Mouse (Mus musculus) heart, embryonic 10.5 days (tissue): Measurements from ENCODE around the gene Alcam. TPM values are rescaled to one million over a fixed set of nuclear protein-coding genes. Genes with fewer than 3 reads are reported as not detected.

Experiments
- DNase-seq: peaks from one replicate; pipeline ENCODE4 v3.0.0-alpha.2; 2017; ENCODE audit warnings: low spot score
- H3K27ac ChIP-seq: fragments of 300-500 bp; sonication (generic); 2 replicates; pipeline ENCODE4 v1.5.1; 2016; ENCODE audit warnings: mild to moderate bottlenecking
- H3K27me3 ChIP-seq: fragments of 300-500 bp; sonication (generic); 2 replicates; pipeline ENCODE4 v1.6.1; 2016; ENCODE audit warnings: mild to moderate bottlenecking; ENCODE audit not compliant: poor library complexity, insufficient read depth, severe bottlenecking
- H3K36me3 ChIP-seq: fragments of 300-500 bp; sonication (generic); 2 replicates; pipeline ENCODE4 v1.6.1; 2016; ENCODE audit warnings: mild to moderate bottlenecking, moderate library complexity
- H3K4me1 ChIP-seq: fragments of 300-500 bp; sonication (generic); 2 replicates; pipeline ENCODE4 v1.6.1; 2016; ENCODE audit warnings: mild to moderate bottlenecking
- H3K4me3 ChIP-seq: fragments of 300-500 bp; sonication (generic); 2 replicates; pipeline ENCODE4 v1.5.1; 2016; ENCODE audit warnings: mild to moderate bottlenecking, moderate library complexity
- H3K9me3 ChIP-seq: fragments of 300-500 bp; sonication (generic); 2 replicates; pipeline ENCODE4 v1.6.1; 2016; ENCODE audit warnings: mild to moderate bottlenecking, moderate library complexity
- WGBS: fragments of 180-500 bp; shearing (Covaris S2); methylation state at CpG from one replicate; pipeline ENCODE4 v1.1.7; 2016; 5-methylcytosine and 5-hydroxymethylcytosine counted together
- polyA plus RNA-seq: library from polyadenylated mRNA; unstranded; fragments of >200 nt; fragmentation: Nextera tagmentation; extraction: Ambion mirVana; gene quantifications from 2 replicates; pipeline ENCODE4 v1.2.1, GENCODE M21; 2016

Alcam gene
- polyA plus RNA-seq = 17.8 and 18.6 TPM in 2 replicates

DNA sequence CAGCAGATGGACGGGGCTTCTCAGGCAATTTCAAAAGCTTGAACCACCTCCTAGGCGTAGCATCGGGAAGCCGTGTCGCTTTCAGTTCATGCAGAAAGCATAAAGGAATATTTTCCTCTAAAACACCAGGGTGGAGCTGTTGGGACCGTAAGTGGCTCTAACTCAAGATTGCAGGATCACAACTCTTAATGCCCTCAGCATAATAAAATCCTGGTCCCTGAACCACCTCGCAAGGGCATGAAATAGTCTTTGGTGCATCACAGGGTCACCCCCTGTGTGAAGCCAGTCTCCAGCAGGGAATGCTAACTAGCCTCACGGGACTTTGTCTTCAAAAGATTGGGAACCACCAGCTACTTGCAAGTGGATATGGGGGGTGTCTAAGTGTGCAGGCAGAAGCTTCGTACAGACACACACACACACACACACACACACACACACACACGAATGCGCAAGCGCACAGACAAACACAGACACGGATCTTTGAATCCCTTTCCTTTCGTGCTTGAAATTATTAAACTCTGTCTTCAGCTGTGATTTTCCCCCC is at the start of gene Alcam:
Alcam (minus strand) TSS at position 104 of the 544 bp plus-strand sequence.
- H3K27ac ChIP-seq = peak within 1 kb of the TSS; percentile 85
- no peaks in the 10 kb centered on the region for H3K27me3 ChIP-seq
- WGBS = 1% methylated on average over 14 of the region's 14 CpGs
- H3K4me1 ChIP-seq = peaks cover 3% of the 10 kb centered on the region; the same call in 1 of the 2 replicates
- peak; percentile 76 for DNase-seq
- H3K9me3 ChIP-seq = no peaks in the 10 kb centered on the region
- peak within 1 kb of the TSS; percentile 73 for H3K4me3 ChIP-seq
- H3K36me3 ChIP-seq = no peaks in the 10 kb centered on the region

DNA sequence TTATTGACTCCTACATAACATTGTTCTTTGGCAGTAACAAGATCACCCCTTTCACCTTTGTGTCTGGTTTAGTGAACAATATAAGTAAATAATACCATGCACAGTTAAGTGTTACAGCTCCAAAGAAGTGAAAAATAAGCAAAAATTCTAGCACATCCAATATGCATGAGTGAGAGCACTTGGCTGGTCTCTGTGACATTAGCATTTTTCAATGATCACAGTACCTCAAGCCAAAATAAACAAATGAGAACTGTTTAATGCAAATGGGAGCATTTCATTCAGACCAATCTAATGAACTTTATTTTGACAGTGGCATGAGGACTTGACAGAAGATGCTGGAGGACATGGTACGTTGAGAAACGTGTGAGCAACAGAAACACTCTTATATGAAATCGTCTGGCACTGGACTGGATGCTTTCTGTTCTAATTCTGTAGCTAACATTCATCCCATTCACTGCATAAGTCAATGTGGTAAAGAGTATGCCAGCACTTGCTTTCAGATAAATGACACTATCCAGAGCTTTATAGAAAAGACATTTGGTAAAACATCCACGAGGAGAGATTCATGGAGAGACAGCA is 45.0 kb upstream of the Alcam start:
- no peaks in the 10 kb centered on the region for H3K27me3 ChIP-seq
- H3K27ac ChIP-seq = no peak overlapping the region
- 80% methylated on average over 4 of the region's 4 CpGs for WGBS
- no peaks in the 10 kb centered on the region for H3K9me3 ChIP-seq
- no peak overlapping the region for H3K4me3 ChIP-seq
- H3K4me1 ChIP-seq = no peaks in the 10 kb centered on the region
- DNase-seq = no peak
- no peaks in the 10 kb centered on the region for H3K36me3 ChIP-seq

DNA sequence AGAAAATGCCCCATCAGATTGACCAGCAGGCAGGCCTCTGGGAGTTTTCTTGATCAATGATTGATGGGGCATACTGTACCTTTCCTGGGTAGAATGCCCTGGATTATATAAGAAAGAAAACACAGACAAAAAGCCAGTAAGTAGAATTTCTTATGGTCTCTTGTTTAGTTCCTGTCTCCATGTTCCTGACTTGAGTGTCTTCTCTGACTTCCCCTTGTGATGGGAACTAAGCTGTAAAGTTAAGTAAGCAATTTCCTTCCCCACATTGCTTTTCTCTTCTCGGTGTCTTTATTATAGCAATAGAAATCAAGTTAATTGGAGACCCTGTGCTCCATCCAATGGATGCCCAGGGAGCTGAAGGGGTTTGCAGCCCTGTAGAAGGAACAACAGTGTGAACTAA is 36.7 kb upstream of the Alcam start:
- H3K9me3 ChIP-seq = no peaks in the 10 kb centered on the region
- H3K4me1 ChIP-seq = no peaks in the 10 kb centered on the region
- H3K4me3 ChIP-seq = no peak overlapping the region
- H3K36me3 ChIP-seq = no peaks in the 10 kb centered on the region
- no peak for DNase-seq
- no peak overlapping the region for H3K27ac ChIP-seq
- H3K27me3 ChIP-seq = no peaks in the 10 kb centered on the region
- WGBS = 77% methylated on average over 1 of the region's 1 CpGs

DNA sequence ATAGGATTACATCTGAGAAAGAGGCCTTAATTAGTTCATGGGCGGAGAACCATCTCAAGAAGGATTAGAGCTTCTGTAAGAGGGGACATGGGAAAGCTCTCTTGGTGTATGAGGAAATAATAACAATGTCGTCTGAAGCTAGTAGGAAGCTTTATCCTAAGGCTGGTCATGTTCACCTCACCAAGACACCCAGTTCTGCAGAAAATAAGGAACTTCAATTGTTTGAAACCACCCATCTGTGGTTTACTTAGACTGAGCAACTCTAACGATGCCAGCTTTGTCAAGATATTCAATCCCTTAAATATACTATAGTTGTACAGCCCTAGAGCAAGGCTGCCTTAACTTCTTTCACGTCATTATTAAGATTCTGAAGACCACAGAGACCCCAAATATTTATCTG is 20.4 kb upstream of the Alcam start:
- H3K36me3 ChIP-seq = no peaks in the 10 kb centered on the region
- DNase-seq = no peak
- H3K9me3 ChIP-seq = no peaks in the 10 kb centered on the region
- no peaks in the 10 kb centered on the region for H3K4me1 ChIP-seq
- H3K27ac ChIP-seq = no peak overlapping the region
- WGBS = 78% methylated on average over 4 of the region's 4 CpGs
- H3K27me3 ChIP-seq = no peaks in the 10 kb centered on the region
- no peak overlapping the region for H3K4me3 ChIP-seq

DNA sequence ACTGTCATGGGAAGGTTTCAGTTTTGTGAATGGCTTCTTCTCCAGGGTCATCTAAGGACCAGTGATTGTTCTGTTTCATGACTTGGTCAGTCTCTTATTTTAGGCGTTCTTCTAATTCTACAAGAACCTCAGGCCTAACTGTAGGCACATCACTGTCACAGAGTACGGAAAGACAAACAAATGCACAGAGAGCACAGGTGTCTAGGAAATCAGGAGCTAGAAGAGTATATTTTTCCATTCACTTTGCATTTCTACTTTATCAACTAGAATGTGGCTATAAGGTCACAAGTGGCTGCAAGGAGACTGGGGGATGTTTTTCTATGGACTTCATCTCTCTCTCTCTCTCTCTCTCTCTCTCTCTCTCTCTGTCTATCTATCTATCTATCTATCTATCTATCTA is 19.2 kb upstream of the Alcam start:
- Histone ChIP-seq H3K27me3 (no peaks in the 10 kb centered on the region), H3K4me1 (no peaks in the 10 kb centered on the region), H3K4me3 (no peak overlapping the region), H3K9me3 (no peaks in the 10 kb centered on the region), H3K36me3 (no peaks in the 10 kb centered on the region), H3K27ac (no peak overlapping the region)
- 82% methylated on average over 2 of the region's 2 CpGs for WGBS
- no peak for DNase-seq

DNA sequence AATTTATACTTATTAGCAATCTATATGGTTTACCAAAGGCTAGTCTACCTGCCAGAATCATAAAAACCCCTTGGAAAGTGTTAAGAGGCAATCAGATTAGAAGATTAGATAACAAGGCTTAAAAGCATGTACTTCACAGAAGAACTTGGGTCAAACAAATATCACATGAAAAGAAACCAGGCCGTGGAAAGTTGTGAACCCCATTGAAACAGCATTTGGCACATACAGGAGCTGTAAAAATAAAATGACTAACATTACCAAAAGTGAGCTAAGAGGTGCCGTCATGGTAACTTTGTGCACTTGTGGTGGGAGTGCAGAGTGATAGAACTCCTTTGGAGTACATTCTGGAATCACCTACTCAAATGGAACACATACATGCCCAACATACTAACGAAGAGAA is 18.8 kb upstream of the Alcam start:
- H3K36me3 ChIP-seq = no peaks in the 10 kb centered on the region
- H3K27me3 ChIP-seq = no peaks in the 10 kb centered on the region
- H3K9me3 ChIP-seq = no peaks in the 10 kb centered on the region
- WGBS = 87% methylated on average over 3 of the region's 3 CpGs
- H3K27ac ChIP-seq = no peak overlapping the region
- no peaks in the 10 kb centered on the region for H3K4me1 ChIP-seq
- DNase-seq = no peak
- H3K4me3 ChIP-seq = no peak overlapping the region

DNA sequence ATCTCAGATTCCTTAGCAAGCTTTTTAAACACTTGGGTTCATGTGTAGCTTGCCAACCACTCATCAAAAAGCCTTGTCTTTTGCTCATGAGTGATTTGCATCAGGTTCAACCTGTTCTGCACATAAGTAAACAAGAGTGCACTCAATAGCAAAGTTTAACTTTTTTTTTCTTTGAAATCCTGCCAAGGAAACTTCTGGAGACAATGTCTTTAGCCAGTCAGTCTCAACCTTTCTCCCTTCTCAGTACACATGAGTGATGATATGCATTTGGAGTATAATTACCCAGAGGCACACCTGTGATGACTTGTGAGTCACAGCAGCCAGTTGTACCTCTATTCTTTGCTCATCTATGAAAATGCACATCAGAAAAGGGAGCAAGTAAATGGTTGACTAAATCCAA is 18.2 kb upstream of the Alcam start:
- no peaks in the 10 kb centered on the region for H3K9me3 ChIP-seq
- H3K4me1 ChIP-seq = no peaks in the 10 kb centered on the region
- no peak overlapping the region for H3K27ac ChIP-seq
- DNase-seq = no peak
- H3K4me3 ChIP-seq = no peak overlapping the region
- H3K27me3 ChIP-seq = no peaks in the 10 kb centered on the region
- no peaks in the 10 kb centered on the region for H3K36me3 ChIP-seq

DNA sequence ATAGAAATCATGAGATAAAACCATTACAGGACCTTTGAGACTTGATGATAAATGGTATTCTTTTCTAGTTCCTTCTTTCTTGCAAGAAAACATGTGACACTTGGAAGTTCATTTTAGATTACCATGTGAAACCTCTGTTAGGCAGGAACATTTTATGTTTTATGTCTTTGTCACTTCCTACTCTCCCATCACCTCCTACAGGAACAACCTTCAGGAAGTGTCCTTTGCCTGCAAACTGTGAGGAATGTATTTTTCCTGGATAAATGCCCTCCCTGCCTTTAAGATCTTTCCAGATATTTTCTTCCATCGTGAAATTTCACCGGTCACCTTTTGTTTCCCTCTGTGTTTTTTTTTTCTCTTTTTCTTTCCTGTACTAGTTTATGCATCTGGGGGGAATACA is 17.0 kb upstream of the Alcam start:
- no peak for DNase-seq
- no peak overlapping the region for H3K27ac ChIP-seq
- 72% methylated on average over 2 of the region's 2 CpGs for WGBS

DNA sequence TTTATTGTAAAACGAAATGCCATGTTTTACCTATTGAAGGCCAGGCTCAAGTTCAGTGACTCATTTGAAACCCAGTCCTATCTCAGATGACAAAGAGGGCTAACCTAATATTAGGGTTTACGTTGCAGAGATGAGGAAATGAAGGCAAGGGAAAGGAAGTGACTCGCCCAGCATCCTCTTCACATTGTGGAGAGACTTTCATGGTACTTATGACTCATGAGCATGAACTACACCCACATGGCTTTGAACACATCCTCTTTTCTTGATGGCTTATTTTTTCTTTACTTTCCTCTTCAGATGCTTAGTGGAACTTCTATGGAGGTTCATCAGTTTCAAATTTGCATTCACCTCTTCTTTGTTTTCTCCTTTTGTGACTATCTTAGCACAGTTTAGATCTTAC is 16.4 kb upstream of the Alcam start:
- no peaks in the 10 kb centered on the region for H3K36me3 ChIP-seq
- no peak for DNase-seq
- H3K9me3 ChIP-seq = no peaks in the 10 kb centered on the region
- no peaks in the 10 kb centered on the region for H3K27me3 ChIP-seq
- H3K4me3 ChIP-seq = no peak overlapping the region
- no peaks in the 10 kb centered on the region for H3K4me1 ChIP-seq
- 74% methylated on average over 3 of the region's 3 CpGs for WGBS
- H3K27ac ChIP-seq = no peak overlapping the region

More for the DNA sequence above, 17.0 kb upstream of the Alcam start:
- Histone ChIP-seq H3K4me3 (no peak overlapping the region), H3K27me3 (no peaks in the 10 kb centered on the region), H3K36me3 (no peaks in the 10 kb centered on the region), H3K9me3 (no peaks in the 10 kb centered on the region), H3K4me1 (no peaks in the 10 kb centered on the region)

DNA sequence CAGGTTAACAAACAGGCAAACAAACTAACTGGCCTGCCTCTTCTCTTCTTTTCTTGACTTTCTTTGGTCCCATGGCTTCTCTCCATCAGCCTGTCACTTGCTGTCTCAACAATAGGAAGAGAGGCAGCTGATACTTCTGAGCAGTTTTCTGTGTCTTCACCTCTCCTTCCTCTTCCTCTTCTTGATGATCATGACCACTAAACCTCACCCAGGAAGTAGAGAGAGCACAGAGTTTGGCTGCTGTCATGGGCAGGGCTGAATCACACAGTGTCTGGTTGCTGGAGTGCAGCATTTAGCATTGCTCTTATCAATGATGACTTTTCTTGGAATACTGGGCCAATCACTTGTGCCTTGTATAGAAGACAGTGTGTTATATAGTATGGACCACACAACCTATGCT is 14.6 kb upstream of the Alcam start:
- H3K36me3 ChIP-seq = no peaks in the 10 kb centered on the region

DNA sequence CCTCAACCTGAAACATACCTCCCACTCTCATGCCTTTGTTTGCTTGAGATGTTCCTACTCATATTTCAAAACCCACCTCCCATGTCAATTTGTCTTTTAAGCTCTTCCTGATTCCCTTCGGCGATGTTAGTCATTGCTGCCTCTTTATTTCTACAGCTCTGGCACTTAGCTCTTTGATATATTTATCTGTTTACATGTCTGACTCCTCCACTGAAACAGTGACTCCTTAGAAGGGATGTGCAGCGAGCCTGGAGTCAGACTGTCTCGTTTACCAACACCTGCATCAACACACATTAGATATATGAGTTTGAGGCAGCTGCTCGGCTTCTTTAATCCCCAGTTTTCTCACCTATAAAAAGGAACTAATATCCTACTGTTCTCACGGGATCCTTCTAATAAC is 12.9 kb upstream of the Alcam start:
- WGBS = 78% methylated on average over 6 of the region's 6 CpGs

More for the DNA sequence above, 14.6 kb upstream of the Alcam start:
- Histone ChIP-seq H3K27ac (no peak overlapping the region), H3K4me3 (no peak overlapping the region), H3K9me3 (no peaks in the 10 kb centered on the region), H3K27me3 (no peaks in the 10 kb centered on the region), H3K4me1 (no peaks in the 10 kb centered on the region)
- DNase-seq = no peak

DNA sequence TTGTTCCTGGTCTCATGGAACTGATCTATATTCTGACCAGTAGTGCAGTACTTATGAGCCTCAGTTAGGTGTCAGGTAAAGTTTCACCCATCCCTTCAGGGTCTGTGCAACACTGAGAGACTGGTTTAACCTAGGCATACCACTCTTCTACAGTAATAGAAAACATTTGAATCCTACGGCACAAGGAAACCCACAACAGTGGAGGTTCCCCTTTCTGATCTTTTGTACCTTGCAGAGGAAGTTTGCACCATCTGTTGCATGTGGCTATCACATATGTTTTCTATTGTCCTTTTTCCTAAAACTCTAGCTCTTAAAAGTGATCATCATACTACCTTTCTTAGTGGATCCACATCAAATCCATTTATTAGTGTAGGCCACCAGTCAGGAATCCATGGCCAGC is 10.7 kb upstream of the Alcam start:
- Histone ChIP-seq H3K36me3 (no peaks in the 10 kb centered on the region), H3K9me3 (no peaks in the 10 kb centered on the region), H3K4me3 (no peak overlapping the region), H3K27me3 (no peaks in the 10 kb centered on the region), H3K27ac (no peak overlapping the region), H3K4me1 (no peaks in the 10 kb centered on the region)
- 81% methylated on average over 1 of the region's 1 CpGs for WGBS
- no peak for DNase-seq

More for the DNA sequence above, 12.9 kb upstream of the Alcam start:
- no peak for DNase-seq
- Histone ChIP-seq H3K4me3 (no peak overlapping the region), H3K4me1 (no peaks in the 10 kb centered on the region), H3K27ac (no peak overlapping the region), H3K36me3 (no peaks in the 10 kb centered on the region), H3K27me3 (no peaks in the 10 kb centered on the region), H3K9me3 (no peaks in the 10 kb centered on the region)

DNA sequence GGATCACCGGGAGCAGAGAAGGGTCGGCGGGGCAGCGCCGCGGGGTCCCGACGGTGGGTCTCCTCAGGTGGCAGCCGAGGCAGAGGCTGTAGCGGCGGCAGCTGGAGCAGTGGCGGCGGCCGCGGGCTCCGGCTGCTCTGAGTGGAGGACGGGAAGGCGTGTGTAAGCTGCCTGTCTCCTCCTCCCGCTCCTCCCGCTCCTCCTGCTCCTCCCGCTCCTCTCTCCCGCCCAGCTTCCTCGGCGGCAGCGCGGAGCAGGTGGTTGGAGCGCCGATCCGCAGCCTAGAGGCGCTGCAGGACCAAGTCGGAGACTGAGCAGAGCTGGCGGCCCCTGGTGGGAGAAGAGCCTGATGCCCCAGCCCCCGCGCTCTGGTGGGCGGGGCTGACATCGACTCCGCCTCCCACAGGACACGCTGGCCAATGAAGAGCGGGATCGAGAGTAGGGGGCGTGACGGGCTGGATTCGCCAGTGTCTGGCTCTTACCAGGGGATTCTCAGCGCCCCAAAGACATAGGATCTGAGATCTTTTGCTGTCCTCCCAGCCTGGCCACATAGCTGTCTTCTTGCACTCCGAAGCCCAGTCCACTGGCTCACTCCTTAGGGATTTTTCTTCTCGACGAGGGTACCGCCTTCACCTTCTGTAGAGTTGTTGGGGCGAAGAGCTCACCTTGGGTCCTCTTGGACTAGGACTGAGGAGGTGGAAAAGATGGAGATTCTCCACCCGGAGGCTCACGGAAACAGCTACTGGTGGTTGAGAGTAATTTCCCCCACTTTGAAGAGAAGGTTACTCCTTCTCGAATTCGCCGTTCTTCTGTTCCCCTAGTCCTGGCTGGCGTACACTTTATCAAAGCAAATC is 785 bp downstream of the Alcam start:
- Histone ChIP-seq H3K4me3 (peak overlapping the region; percentile 73), H3K27ac (peak overlapping the region; percentile 85), H3K36me3 (no peaks in the 10 kb centered on the region), H3K4me1 (peaks cover 3% of the 10 kb centered on the region; the same call in 1 of the 2 replicates), H3K27me3 (no peaks in the 10 kb centered on the region), H3K9me3 (no peaks in the 10 kb centered on the region)
- peak; percentile 98 for DNase-seq
- WGBS = under 1% methylated on average over 55 of the region's 55 CpGs
